Mouse (Mus musculus): ENCODE results near the gene Sox6.

Gene Sox6

DNA sequence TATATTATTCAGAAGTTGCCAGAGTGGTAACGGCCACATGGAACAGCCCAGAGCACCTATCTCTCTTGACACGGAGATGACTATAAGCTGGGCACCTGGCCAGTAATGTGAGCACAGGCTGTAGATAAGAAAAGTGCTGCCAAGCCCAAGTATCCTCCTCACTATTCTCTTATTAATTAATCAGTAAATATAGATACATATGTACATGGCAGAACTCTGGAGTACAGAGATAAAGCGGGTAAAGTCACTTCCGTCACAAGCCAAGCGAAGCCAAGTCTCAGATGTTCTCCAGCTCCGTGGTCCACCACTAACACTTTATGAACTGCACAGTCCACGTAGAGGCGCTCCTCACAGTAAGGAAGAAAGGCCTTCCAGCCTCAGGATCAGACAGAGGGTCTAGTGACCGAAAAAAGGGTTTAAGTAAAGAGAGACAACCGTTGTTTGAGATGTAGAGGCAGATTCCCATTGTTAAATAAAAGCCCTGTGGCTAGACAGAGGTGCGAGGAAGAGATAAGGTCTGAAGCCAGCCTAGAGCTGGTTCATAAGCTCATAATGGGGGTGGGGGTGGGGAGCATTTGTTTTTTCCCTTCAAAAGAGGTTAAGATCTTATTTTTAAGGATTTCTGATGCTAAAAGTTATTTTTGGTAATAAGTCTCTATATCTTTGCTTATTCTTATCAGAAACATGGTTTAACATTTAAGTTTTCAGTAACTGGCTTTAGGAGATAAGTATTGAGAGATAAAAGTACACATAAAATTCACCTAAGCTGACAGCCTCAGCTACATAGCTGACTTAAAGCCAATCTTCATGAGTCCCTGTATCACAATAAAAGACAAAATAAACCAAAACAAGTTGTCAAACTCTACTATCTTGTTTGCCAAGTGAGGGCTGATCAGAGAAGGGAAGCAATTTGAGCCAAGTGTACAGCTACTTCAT is 207.4 kb downstream of the Sox6 start:
- DNase-seq (ENCODE audit: low spot score in 2 of 2), result no peak

DNA sequence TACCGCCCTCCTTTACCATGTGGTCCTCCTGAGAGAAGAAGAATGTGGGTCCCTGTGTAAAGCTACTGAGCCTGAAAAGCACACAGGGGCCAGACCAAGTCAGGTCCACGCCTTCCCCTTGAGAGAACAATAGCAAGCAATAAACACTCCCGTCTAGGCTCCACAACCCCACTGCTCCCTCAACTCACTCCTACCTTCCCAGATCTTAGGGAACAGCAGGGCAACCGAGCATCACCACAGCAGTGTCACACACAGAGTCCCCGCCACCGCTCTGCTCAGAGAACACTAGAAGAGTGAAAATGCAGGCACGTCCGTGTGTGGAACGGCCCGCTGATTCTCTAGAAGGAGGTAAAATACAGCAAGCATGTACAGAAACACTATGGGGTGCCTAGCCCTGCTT is 208.2 kb downstream of the Sox6 start:
- DNase-seq (ENCODE audit: low spot score in 2 of 2), result no peak

- no peak for DNase-seq (ENCODE audit: low spot score in 2 of 2)
These were observed 208.8 kb downstream of the Sox6 start for GRCm38 (mm10) chr7:115829756-115830155.

GRCm38 (mm10) chr7:115829260-115829659 is 209.3 kb downstream of the Sox6 start:
- DNase-seq (ENCODE audit: low spot score in 2 of 2), result no peak

DNA sequence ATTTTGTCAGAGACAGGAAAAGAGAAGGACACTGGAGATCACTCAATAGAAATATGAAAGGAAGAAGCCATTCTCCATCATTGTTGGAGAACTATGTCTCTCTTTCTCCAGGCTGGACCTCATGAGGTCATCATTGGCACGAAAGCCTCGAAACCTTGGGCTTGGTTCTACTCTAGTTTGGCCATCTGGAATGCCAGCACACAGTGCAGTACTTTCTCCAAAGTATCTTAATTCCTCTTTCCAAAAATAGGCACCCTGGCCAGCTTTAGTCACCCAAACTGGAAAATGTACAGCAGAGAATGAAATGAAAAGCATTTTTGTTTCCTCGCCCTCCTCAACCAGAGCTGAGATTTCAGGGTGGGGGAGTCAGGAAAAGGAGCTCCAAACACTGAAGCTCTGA is 213.3 kb downstream of the Sox6 start:
- DNase-seq (ENCODE audit: low spot score in 2 of 2), result no peak

GRCm38 (mm10) chr7:115824621-115825256 is 213.9 kb downstream of the Sox6 start:
- DNase-seq (ENCODE audit: low spot score in 2 of 2), result no peak

- no peak for DNase-seq (ENCODE audit: low spot score in 2 of 2)
These were observed 219.5 kb downstream of the Sox6 start for GRCm38 (mm10) chr7:115819136-115819535.

DNA sequence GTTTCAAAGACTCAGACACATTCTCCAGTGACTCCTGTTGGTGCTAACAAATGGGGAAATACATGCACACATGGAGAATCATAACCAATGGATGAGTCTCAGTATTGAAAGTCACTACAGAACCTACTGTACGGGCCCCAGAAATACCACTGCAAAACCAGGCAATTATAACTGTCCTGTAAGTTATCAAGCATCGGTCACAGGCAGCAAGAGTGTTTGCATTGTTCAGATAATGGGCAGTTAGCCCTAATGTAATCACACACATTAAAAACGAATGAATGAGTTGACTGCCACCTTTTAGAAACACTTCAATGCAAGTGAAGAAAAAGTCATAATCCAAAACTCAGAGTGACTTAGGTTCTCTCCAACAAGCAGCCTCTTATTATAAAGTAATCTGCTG is 235.3 kb downstream of the Sox6 start:
- no peak for DNase-seq (ENCODE audit: low spot score in 2 of 2)

- DNase-seq (ENCODE audit: low spot score in 2 of 2), result no peak
These were observed 244.3 kb downstream of the Sox6 start for GRCm38 (mm10) chr7:115794139-115794858.

DNA sequence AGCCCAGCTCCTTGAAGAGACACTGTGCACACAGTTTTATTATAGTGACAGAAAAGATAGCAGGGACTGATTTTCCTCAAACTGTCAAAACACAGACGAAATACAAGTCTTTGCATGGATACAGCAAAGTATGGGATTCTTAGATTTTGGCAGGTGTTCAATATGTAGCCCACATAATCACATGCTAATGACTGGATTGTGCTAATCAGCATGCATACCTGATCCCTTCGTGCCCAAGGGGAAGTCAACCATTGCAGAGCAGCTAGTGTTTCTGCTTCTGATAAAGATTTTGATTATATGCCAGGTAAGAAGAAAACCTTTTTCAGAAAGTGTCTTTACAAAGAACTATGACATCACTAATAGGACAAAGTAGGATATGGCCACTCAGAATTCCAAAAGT is 245.8 kb downstream of the Sox6 start:
- DNase-seq (ENCODE audit: low spot score in 2 of 2), result no peak

- DNase-seq (ENCODE audit: low spot score in 2 of 2), result no peak
These were observed 249.3 kb downstream of the Sox6 start for GRCm38 (mm10) chr7:115789116-115789823.

DNA sequence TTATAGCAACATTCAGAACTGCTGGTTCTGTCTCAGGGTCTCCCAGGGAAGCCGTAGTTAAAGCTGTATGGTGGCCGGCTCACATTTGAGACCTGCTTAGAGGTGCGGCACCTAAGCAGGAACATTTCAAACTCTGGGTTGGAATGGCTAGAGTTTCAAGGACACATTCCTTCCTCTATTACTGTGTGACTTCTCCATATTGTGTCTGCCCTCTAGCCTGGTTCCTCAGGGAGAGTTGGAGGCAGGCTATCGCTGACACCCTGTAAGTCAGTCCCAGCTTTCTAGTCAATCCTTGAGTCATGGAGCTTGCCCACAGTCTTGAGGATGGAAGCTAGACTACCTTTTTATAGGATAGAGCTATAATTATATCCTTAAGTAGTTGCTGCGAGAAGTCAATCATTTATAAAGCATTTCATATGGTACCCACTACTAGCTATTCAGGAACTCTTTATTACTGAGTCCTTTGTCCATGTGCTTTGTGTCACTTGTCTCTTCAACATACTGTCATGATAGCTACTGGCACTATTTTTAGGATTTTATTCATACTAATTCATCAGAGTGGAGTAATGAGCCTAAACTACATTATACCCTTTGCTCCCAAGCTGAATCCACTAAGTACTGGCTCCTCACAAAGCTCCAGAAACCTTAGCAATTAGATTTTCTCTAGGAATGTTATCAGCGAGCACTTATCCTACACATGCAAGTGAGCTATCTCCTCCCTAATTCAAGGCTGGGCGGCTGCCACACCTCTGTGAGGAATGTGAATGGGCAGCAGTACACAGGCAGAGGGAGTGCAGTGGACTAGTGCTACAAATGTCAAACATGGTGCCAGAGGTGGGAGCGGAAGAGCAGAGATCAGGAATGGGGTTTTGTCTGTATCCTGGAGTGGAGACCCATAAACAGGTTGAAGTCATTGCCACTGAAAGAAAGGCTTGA is 254.3 kb downstream of the Sox6 start:
- no peak for DNase-seq (ENCODE audit: low spot score in 2 of 2)

GRCm38 (mm10) chr7:115780148-115780547 is 258.4 kb downstream of the Sox6 start:
- no peak for DNase-seq (ENCODE audit: low spot score in 2 of 2)

DNA sequence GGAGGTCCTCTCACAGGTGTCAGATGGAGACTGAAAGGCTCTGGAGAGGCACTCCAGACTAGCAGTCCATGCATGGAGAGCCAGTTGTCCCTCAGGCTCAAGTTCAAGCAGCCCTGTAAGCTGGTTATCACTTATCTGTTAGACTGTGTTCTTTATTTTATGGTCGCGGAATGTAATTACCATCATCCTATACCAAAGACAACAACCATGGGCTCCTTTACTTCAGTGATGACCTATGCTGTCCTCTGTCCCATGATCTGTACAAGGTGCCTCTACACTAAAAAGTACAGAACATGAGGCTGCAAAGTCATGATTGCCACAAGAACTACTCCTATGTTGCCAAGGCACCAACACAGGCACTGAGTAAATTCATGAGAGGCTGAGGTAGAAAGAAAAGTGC is 259.1 kb downstream of the Sox6 start:
- DNase-seq (ENCODE audit: low spot score in 2 of 2), result no peak

DNA sequence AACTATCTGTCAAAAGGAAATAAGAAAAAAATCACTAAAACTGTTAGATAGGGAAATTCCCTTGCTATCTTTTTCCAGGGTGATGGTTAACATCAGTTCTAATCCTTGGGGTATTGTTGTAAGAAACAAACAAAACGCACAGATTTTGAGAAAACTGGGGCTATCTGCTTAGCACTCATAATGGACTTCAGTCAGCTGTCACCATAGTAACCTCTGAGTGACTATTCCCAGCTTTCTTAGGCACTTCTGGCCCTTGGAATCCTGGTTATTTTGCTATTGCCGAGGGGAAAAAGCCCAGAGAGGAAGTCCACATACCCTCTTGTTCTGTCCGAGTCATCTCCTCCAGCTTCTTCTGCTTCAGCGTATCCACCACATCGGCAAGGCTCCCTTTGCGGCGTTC is 261.9 kb downstream of the Sox6 start:
- DNase-seq (ENCODE audit: low spot score in 2 of 2), result no peak

- DNase-seq (ENCODE audit: low spot score in 2 of 2), result no peak
These were observed 262.3 kb downstream of the Sox6 start for GRCm38 (mm10) chr7:115776324-115776723.

DNA sequence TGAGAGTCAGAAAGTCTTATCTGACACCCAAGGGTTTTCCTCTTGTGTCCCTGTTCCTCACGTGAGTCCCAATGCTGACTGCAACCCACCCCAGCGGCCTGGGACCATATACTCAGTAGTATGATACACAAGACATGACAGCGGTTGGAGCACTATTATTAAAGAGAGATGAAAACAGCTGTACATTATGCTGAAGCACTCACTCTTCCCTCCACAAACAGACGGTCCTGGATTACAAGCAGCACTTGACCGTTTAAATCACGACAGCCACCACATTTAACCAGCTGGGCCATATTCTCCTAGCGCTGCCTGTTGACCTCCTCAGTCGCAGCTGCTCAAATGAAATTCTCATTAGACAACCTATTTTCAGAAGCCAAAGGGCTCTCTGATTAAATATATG is 272.3 kb downstream of the Sox6 start:
- no peak for DNase-seq (ENCODE audit: low spot score in 2 of 2)

DNA sequence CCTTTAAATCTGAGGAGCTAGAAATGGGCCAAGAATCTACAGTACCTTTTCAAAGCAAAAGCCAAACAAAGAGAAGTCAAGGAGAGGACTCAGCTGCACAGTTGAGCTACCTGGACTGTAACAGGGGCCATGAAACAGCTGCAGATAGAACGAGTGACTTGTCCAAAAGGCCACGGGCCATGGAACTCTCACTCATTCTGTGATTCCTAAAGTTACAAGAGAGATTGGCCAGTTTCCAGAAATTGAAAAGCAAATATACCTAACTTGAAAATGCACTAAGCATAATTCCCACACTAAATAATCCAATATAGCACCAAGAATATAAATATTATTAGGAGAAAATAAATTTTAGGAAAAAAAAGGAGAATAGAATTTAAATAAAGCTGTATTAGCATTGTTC is 274.7 kb downstream of the Sox6 start:
- DNase-seq (ENCODE audit: low spot score in 2 of 2), result no peak

GRCm38 (mm10) chr7:115758172-115758571 is 280.4 kb downstream of the Sox6 start:
- DNase-seq (ENCODE audit: low spot score in 2 of 2), result no peak

GRCm38 (mm10) chr7:115755272-115755671 is 283.3 kb downstream of the Sox6 start:
- no peak for DNase-seq (ENCODE audit: low spot score in 2 of 2)

- DNase-seq (ENCODE audit: low spot score in 2 of 2), result no peak
These were observed 284.4 kb downstream of the Sox6 start for GRCm38 (mm10) chr7:115754216-115754615.

Measured in urinary bladder, adult 18-20 months (tissue).